Mouse (Mus musculus): ENCODE data around the gene Olfr287.

Gene Olfr287

DNA sequence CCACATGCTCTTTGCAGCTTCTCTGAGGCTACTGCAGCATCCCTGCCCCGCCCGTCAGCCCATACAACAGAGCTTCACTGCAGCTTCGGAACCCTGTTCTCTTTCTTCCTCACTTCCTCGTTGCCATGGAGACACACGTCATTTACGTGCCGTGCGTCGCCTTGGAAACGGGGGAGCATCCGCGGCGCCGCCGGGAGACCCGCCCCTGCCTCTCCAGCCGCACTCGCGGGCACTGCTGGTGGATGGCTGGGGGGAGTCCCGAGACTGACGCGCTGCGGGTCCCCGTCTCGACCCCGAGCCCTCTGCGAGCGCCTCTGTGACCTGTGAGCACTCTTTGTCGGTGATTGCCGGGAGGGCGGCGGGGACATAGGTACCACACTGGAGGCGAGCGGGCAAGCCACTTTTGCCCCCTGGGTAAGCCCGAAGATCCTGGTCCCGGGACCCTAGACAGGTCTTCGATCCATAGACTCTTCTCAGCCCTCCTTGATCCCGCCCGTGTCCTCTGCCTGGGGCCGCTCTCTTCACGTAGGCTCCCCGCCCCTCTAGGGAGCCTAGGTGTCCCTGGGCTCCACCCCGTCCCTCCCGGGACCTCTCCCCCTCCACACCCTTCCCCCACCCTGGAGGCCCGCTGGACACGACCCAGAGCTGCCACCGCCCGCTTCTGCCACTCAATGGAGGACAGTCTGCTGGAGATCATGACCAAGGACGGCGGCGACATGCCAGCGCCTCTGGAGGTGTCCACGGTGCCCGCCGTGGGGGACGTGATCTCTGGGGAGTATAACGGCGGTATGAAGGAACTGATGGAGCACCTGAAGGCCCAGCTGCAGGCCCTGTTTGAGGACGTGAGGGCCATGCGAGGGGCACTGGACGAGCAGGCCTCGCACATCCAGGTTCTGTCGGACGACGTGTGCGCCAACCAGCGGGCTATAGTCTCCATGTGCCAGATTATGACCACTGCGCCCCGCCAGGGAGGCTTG, 52.9 kb downstream of the Olfr287 start:
- peak; percentile 70 to 76 for DNase-seq (ENCODE audit: low spot score in 2 of 2)

DNA sequence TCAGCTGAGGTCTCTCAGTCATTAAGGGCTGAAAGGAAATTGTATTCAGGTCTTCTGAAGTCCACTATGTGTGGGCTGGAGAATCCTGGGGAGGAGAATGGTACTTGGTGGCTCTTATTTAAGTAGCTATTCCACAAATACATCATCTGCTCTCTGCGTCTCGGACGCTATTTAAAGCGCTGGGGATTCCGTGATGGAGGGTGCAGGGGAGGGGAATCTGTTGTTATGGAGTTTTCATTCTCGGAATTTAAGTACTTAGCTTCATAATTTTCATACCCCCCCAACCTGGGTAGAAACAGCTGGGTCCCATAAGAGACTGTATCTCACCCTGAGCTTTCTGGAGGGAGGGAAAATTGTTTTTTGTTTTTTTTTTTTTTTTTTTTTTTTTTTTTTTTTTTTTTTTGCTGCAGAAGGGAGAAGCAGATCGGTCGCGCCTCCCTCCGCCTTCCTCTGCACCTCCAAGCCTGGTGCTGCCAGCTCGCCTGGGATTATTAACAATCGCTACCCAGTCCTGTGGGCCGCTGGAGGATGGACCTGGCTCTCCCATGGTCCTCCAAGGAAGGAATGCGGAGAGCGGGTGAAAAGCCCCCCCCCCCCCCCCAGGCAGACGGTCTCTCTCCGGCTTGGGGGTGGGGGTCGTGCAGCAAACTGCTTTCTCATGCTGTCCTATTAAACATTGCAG, 53.8 kb downstream of the Olfr287 start, which contains the start of gene Ccdc184:
TSS of gene Ccdc184 (plus strand) at position 196 of the 682 bp plus-strand sequence.
- DNase-seq (ENCODE audit: low spot score in 2 of 2), result no peak

DNA sequence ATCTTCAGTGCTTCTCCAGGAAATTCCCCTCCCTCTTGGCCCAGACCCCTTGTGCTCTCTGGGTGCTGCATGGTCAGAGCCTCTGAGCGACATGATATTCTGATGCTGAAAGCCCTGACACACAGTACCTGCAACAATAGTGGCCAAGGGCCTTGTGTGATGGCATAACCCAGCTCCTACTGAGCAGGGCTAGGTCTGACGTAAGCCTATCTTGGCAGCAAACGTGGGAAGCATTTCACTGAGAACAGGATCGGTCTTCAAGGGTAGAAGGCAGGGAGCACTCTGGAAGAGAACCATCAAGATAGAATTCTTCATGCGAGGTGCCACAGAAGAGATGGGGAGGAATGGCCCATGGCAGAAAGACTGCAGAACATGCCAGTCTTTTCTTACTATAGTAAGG, 55.3 kb downstream of the Olfr287 start, which contains the start of gene Asb8:
TSS of gene Asb8 (minus strand) at position 101 of the 400 bp plus-strand sequence.
- no peak for DNase-seq (ENCODE audit: low spot score in 2 of 2)

DNA sequence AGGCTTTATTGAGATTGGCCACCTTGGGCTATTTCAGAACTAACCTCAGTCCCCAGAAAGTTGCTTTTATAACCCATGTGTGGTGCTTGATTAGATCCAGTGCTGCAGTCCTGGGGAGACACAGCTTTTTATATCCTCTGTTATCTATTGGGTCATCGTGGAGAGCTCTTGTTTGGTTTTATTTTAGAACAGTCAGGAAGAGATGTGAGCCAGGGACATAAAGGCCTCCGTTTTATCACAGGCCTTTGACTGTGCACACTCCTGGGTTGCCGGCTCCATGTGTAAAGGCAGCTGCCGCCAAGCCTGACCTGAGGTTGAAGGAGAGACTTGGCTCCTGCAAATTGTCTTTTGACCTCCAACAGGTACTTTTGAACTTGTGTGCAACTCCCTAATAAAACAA, 58.3 kb downstream of the Olfr287 start:
- no peak for DNase-seq (ENCODE audit: low spot score in 2 of 2)

DNA sequence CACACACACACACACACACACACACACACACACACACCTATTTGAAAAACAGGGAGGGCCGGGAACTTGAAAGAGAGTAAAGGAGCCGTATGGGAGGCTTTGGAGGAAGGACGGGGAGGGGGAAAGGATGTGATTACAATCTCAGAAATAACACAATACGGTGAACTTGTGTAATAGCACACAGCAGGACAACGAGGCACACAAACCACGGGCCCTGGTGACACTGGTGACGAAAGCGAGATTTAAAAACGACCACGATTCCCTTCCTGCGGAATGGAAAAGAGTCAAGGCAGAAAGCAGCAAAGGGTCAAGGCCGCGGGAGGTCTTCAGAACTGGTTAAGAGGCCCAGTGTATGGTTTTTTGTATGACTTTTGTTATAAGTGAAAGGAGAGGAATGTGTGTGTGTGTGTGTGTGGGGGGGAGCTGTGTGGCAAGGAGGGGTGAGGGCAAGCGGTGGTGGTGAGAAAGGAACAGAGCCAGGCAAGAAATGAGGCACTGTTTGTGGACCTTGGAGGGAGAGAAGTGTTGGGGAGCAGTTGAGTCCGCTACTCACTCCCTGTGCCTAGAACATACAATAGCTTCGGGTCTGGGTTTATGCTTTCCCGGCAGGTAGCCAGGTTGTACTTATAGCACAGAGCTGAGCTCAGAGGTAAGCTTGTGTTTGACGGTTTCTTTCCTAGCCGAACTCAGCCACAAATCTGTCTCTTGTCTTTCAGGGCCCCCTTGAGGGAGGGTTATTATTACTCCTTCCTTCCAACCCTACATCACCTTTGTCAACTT, 59.6 kb downstream of the Olfr287 start:
- no peak for DNase-seq (ENCODE audit: low spot score in 2 of 2)

DNA sequence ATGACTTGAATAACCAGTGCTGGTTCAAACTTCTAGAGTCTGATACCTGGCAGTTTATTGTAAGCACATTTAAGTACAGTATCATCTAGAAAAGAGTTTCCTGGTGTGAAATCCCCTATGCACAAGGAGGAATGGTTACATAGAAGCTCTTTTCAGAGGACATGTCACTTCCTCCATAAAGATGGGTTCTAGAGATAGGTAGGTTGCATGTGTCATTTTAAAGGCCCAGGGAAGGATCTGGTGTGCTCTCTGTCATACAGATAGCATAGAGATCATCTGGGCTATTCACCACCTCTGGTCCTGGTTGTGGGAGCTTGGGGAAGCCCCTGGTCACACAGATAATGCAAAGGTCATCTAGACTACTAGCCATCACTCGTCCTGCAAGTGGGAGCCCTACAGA, 63.6 kb downstream of the Olfr287 start:
- DNase-seq (ENCODE audit: low spot score in 2 of 2), result no peak

All from natural killer cell, adult 2 months (primary cell).